Mouse (Mus musculus) right cerebral cortex, postnatal 10 days (tissue): ENCODE data around the gene Vcl.
A peak's percentile ranks its signal among the peaks of the same experiment; 100 is the strongest.

Experiments used
- DNase-seq, 2 experiments: peaks; one replicate each; pipeline ENCODE4 v3.0.0; 2021; ENCODE audit warnings: low spot score in 2 of 2

The Vcl gene

DNA sequence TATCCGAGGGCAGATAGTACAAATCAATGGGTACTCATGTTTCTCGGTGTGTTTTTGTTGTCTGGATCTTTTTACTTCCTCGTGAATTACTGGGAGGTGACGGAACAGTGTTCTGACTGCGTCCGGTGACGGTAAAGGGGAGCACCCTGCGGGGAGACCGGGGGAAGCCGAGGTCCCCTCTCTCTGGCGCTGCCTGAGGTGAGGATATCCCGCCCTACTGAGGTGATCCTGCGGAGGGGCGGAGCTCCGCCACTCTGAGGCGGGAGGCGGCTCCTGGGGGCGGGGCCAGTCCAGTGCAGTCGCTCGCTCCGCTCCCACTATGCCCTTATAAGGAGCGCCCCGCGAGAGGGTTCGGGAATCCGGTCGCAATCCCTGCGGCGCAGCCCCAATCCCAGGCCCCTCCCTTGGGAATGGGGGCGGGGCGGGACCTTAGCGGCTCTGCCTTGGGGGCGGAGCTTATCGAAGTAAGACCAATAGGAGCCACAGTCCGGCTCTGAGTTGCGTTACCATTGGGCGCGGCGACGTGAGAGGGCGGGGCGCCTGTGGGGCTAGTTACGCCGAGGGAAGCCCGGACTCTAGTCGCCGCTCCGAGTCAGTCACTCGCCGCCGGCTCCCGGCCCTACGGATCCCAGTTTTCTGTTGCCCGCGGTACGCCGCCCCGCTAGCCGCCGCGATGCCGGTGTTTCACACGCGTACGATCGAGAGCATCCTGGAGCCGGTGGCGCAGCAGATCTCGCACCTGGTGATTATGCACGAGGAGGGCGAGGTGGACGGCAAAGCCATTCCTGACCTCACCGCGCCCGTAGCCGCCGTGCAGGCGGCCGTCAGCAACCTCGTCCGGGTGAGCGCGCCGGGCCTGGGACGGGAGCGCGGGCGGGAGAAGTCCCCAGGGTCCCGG, at the start of gene Vcl:
Gene Vcl (plus strand): TSS at position 551 of the 898 bp plus-strand sequence.
- peak; percentile 99 for DNase-seq

DNA sequence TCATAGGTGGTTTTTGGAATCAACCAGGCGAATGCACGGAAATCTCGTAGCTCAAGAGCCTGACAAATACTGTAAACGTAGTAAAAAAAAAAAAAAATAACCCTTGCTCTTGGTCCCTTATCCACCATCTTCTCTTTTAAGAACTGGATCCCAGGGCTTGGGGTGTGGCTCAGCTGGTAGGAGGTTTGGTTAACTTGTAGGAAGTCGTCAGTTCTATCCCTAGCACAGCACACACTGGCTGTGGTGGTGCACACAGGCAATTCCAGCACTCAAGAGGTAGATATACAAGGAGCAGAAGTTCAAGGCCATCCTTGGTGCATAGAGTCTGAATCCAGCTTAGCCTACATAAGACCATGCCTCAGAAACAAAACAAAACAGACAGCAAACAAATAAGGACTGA, 44.5 kb upstream of the Vcl start:
- no peak for DNase-seq

- DNase-seq, result no peak
Measured at GRCm38 (mm10) chr14:20885091-20885888, 43.9 kb upstream of the Vcl start.

DNA sequence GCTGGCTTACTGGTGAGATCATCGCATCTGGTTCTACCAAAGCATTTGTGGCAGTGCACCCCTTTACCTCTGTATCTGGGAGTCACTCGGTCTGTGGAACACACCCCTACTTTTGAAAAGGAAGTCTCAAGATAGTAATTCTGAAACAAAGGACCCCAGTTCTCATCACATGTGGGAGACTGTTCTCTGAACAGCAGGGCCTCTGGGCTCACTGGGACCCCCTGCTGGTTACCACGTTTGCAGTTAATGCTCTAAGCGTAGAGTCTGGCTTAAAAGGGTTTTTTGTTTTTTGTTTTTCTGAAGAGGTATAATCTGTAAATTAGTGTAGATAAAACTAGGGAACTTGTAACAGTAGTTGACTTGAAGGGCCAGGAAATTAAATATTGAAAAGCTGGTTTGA, 42.9 kb upstream of the Vcl start:
- DNase-seq, result peak in 1 of 2 experiments; percentile 43

GRCm38 (mm10) chr14:20887541-20888085, 41.6 kb upstream of the Vcl start:
- no peak for DNase-seq

DNA sequence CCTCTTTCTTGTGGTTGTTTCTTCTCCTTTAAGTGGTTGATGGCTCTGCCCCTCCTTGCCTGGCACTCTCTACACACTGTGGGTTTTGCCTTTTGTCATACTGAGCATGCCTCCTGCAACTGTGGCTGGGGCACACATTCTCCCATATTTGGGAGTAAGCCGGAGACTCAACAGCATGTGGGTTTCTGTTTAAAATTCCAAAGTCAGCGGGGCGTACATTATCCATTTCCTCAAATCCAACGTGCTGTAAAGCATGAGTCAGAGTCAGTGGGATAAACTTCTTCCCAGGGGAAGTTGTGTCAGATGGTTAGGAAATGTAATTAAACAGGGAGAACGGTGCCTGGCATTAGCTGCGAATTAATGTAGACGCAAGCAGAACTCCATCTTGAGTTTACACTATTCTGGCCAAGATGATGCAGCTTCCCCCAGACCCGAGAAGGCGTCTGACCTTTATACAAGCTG, 37.2 kb upstream of the Vcl start:
- DNase-seq, result peak; percentile 33 to 54

- DNase-seq, result no peak
Measured at GRCm38 (mm10) chr14:20893815-20894214, 35.4 kb upstream of the Vcl start.

- DNase-seq, result no peak
Measured at GRCm38 (mm10) chr14:20901267-20901666, 27.9 kb upstream of the Vcl start.

GRCm38 (mm10) chr14:20903137-20903536, 26.1 kb upstream of the Vcl start:
- DNase-seq, result no peak

DNA sequence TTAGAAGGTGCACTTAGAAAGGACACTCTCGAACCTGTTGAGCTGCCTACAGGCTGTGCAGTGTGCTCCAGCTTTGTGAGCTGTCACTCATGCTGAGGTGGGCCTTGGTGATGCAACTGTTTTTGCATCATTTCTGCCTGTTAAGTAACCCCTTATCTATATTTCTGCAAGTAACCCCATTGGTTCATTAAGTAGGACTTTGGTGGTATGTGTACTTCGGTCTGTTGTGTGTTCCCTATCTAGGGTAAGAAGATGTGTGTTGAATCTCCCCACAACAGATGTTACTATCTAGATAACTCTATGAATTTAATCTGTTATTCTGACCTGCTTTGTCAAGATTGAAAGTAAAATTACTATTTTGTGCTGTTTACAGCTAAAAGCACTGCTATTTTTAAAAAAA, 17.4 kb upstream of the Vcl start:
- no peak for DNase-seq

- peak; percentile 68 to 75 for DNase-seq
Measured at GRCm38 (mm10) chr14:20914415-20914814, 14.8 kb upstream of the Vcl start.

GRCm38 (mm10) chr14:20916625-20917612, 12.3 kb upstream of the Vcl start:
- DNase-seq, result no peak

GRCm38 (mm10) chr14:20924071-20924789, 5.0 kb upstream of the Vcl start:
- no peak for DNase-seq

DNA sequence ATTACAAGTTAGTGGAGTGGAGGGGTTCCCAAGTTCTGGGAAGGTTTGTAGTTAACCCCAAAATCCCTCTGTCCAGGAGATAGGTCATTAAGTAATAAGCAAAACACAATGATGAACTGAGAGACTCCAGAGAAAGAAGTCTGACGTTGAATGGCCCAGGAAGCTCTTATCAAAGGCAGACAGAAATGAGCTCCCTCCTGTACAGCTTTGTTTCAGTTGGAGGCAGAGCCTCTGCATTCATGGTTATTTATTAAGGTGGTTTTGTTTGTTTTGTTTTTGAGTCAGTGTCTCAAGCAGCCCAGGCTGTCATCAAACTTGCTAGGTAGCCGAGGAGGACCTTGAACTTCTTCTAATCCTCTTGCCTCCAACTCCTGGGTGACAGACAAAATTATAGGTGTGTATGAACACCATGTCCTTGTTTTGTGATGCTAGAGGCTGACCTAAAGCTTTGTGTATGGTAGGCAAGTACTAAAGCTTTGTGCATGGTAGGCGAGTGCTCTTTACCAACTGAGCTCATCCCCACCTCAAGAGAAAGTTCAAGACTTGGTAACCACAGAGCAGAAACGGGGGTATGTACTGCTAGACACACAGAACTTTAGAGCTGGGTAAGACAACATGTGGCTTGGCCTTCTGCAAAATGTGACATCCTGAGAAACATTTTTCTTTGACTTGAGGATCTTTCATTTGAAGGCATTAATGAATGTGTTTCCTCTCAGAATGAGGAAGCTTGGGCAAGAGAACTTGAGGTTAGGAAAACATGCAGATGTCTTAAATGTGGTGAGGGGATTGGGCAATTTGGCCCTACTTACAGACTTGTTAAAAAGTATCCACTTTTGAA, 1.5 kb upstream of the Vcl start:
- no peak for DNase-seq

DNA sequence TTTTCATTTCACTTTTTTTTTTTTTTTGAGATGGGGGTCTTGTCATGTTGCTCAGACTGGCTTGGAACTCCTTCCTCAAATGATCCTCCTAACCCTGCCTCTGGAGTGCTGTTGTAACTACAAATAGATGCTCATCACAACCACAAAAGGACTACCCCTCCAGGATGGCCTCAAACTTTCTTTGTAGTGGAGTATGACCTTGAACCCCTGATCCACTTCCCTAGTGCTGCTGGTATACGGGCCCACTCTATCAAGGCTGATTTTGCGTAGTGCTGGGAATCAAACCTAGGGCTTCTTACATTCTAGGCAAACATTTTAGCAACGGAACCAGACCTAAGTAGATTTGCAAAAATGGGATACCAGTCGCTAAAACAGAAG, 901 bp upstream of the Vcl start:
- no peak for DNase-seq

DNA sequence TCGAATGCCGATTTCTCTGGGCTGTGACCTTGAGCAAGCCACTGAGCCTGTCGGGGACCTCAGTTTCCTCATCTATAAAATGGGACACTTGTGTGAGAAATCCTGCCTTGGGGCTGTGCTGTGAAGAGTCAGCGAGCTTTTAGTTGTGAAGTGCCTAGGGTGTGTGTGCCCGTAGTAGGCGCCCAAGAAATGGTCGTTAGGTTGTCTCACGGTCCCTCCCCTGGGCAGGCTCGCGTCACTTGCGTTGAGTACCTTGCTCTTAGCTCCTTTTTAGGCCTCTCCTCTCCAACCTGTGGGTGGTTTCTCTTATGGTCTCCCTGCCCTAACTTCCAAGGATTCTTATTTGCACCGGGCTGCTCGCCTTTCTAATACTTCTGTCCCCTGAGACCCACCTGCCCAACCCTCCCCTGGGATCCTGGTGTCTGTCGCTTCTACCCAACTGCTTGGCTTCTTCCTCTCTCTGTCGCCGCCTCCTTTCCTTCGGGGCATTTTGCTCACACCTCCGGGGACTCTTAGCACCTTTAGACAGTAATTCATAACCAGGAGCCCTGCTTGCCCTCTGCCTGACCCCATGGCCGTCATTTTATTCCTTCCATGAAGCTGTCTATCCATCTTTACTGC, 726 bp downstream of the Vcl start:
- peak in 1 of 2 experiments; percentile 39 for DNase-seq

DNA sequence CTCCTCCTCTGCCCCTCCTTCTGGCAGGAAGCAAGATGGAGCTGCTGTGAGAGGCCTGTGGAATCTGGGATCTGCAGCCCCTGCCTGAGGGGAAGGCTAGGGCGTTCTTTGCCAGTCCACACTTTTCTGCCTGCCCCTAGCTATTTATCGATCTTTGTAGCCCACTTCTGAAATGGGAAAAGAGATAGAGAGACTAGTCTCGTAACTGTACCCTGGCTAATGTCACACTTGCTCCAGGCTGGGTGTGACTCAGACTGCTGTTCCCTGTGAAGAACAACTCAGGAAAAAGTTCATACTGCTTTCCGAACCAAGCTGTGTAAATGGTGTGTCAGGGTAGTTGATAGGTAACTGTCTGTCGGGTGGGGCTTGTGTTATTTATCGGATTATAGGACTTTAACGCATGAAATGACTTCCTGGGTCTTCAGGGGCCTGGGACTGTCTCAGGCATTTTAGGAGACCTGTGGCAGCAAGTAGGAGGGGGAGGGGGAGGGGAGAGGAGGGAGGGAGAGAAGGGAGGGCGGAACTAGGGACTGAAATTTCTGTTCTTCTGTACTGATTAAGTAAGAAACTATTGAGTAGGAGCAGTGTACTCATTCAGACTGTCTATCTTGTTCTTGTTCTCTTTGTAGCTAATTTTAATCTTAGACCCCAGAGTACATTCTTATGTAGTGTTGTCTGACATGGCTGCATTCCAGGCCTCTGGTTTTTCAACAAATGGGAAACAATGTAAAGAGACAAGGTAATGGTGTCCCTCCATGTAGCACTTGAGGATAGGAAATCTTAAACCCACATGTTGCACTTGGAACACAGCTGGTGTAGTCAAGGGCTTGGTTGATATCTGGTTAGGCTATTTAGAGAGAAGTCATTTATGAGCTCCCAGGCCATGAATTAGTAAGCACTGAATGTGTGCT, 1.5 kb downstream of the Vcl start:
- no peak for DNase-seq

GRCm38 (mm10) chr14:20938424-20938823, 9.2 kb downstream of the Vcl start:
- DNase-seq, result no peak
